ENCODE assay signal across 8 mouse cellular contexts in the genomic region with DNA sequence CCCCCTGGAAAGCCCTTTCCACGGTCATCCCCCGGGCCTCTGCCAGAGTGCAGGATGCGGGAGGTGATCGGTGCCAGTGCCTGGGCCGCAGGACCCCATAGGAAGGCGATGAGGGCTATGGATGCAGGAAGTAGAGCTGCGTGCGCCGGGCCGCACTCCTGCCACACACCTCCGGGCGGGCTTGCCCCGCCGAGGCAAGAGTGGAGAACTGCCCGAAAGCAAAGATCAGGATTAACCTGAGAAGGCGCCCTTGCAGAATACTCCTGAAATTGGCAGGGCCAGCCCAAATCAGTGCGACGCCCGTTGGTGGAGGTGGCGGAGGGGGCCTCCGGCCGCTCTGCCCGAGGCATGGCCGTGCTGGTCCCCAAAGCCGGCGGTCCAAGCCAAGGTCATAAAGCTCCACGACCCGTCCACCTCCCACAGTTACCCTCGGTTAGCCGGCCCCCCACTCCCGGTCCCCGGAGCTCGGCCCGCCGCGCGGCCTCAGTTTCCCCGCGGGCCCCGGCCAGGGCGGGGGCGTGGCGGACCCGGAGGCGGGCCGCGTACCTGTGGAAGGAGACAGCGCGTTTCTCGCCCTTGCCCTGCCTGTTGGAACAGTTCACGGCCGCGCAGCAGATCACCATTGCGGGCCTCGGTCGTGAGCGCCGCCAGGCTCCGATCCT. TPM values are rescaled to one million over a fixed set of nuclear protein-coding genes. Genes with fewer than 3 reads are reported as not detected.
A peak's percentile ranks its signal among the peaks of the same experiment; 100 is the strongest.
DNase-seq lines count a peak whose midpoint lies in the region; ATAC-seq lines count a peak whose summit lies in the region.

No protein-coding gene starts in this region.

- peak overlapping the region; percentile 98 for H3K4me3 ChIP-seq in heart, embryonic 15.5 days

- WGBS in heart, embryonic 15.5 days: under 1% methylated on average over 59 of the region's 59 CpGs

- ATAC-seq in CD4-positive, CD25-positive, alpha-beta regulatory T cell, adult 4 months: peak; percentile 33
- ATAC-seq in heart, embryonic 15.5 days (replicated peaks; ENCODE audit: insufficient number of reproducible peaks, insufficient read depth, low FRiP score, low read depth): peak; percentile 29
- peak; percentile 28 for ATAC-seq in megakaryocyte progenitor cell, adult 5-6 weeks (replicated peaks; ENCODE audit: poor library complexity)

- H3K27ac ChIP-seq in heart, embryonic 15.5 days: peak overlapping the region; percentile 88

- DNase-seq in heart, adult 11 months: peak; percentile 94
- DNase-seq in heart, adult 18-20 months: no peak
- DNase-seq in embryo, embryonic 10 days (ENCODE audit: low spot score): peak; percentile 51
- DNase-seq in left cerebral cortex, adult 8-10 months (ENCODE audit: low spot score in 2 of 2): peak; percentile 31 to 50
- peak; percentile 72 for DNase-seq in testis, postnatal 10 days (ENCODE audit: low spot score)

- H3K36me3 ChIP-seq in heart, embryonic 15.5 days: peaks cover 12% of the 10 kb centered on the region; the same call in 1 of the 2 replicates

- H3K9me3 ChIP-seq in heart, embryonic 15.5 days (replicated peaks): no peaks in the 10 kb centered on the region

- H3K4me2 ChIP-seq in heart, embryonic 15.5 days: peak overlapping the region; percentile 93

- peak overlapping the region; percentile 96 for H3K9ac ChIP-seq in heart, embryonic 15.5 days

- no peaks in the 10 kb centered on the region for H3K27me3 ChIP-seq in heart, embryonic 15.5 days

- peaks cover 22% of the 10 kb centered on the region for H3K4me1 ChIP-seq in heart, embryonic 15.5 days (replicated peaks)

RNA-seq across cellular contexts. Expression of a gene that starts 0.6 kb away (rescaled TPM):
- 10 to 100 TPM; 82.6 to 82.8 TPM for total RNA-seq in heart, adult 18-20 months (2021)
- 10 to 100 TPM; 14.1 to 24.8 TPM for polyA plus RNA-seq in CD4-positive, CD25-positive, alpha-beta regulatory T cell, adult 4 months (2017; shearing (Covaris generic))
- polyA plus RNA-seq in heart, embryonic 15.5 days (2015; fragmentation: Nextera tagmentation; extraction: Ambion mirVana): 51.0 and 51.4 TPM in 2 replicates
- total RNA-seq in left cerebral cortex, adult 8-10 months (2022): 10 to 100 TPM; 33.6 to 45.6 (median 42.1) TPM
- 40.9 and 47.0 TPM in 2 replicates for total RNA-seq in megakaryocyte progenitor cell, adult 5-6 weeks (2015)
- total RNA-seq in megakaryocyte progenitor cell, adult 5-6 weeks (2017): 21.0 and 26.2 TPM in 2 replicates

RNA-seq across cellular contexts. Expression of a gene that starts 2.7 kb away (rescaled TPM):
- 10 to 100 TPM; 36.2 to 40.6 TPM for total RNA-seq in heart, adult 18-20 months (2021)
- polyA plus RNA-seq in CD4-positive, CD25-positive, alpha-beta regulatory T cell, adult 4 months (2017; shearing (Covaris generic)): 100 to 1,000 TPM in 1 of 2 experiments, 10 to 100 TPM in 1; 87.1 to 104 TPM
- 56.1 and 57.6 TPM in 2 replicates for polyA plus RNA-seq in heart, embryonic 15.5 days (2015; fragmentation: Nextera tagmentation; extraction: Ambion mirVana)
- 10 to 100 TPM; 77.7 to 85.0 (median 79.6) TPM for total RNA-seq in left cerebral cortex, adult 8-10 months (2022)
- total RNA-seq in megakaryocyte progenitor cell, adult 5-6 weeks (2015): 17.6 and 21.0 TPM in 2 replicates
- total RNA-seq in megakaryocyte progenitor cell, adult 5-6 weeks (2017): 50.7 and 58.5 TPM in 2 replicates

RNA-seq across cellular contexts. Expression of a gene that starts 47.7 kb away (rescaled TPM):
- total RNA-seq in heart, adult 18-20 months (2021): 10 to 100 TPM; 20.3 to 22.7 TPM
- 100 to 1,000 TPM; 120 to 147 TPM for polyA plus RNA-seq in CD4-positive, CD25-positive, alpha-beta regulatory T cell, adult 4 months (2017; shearing (Covaris generic))
- 147 and 156 TPM in 2 replicates for polyA plus RNA-seq in heart, embryonic 15.5 days (2015; fragmentation: Nextera tagmentation; extraction: Ambion mirVana)
- total RNA-seq in left cerebral cortex, adult 8-10 months (2022): 10 to 100 TPM; 45.2 to 50.9 (median 46.1) TPM
- 234 TPM in 2 replicates for total RNA-seq in megakaryocyte progenitor cell, adult 5-6 weeks (2015)
- 229 and 230 TPM in 2 replicates for total RNA-seq in megakaryocyte progenitor cell, adult 5-6 weeks (2017)

RNA-seq across cellular contexts. Expression of a gene that starts 49.7 kb away (rescaled TPM):
- 10 to 100 TPM; 10.9 to 13.4 TPM for total RNA-seq in heart, adult 18-20 months (2021)
- 10 to 100 TPM; 25.4 to 36.9 TPM for polyA plus RNA-seq in CD4-positive, CD25-positive, alpha-beta regulatory T cell, adult 4 months (2017; shearing (Covaris generic))
- polyA plus RNA-seq in heart, embryonic 15.5 days (2015; fragmentation: Nextera tagmentation; extraction: Ambion mirVana): 10.3 and 11.9 TPM in 2 replicates
- 10 to 100 TPM; 11.8 to 14.5 (median 13.9) TPM for total RNA-seq in left cerebral cortex, adult 8-10 months (2022)
- 9.0 and 10.2 TPM in 2 replicates for total RNA-seq in megakaryocyte progenitor cell, adult 5-6 weeks (2015)
- 38.3 and 42.8 TPM in 2 replicates for total RNA-seq in megakaryocyte progenitor cell, adult 5-6 weeks (2017)

Comparison
In these comparisons a context has a peak if more than half of its experiments do, and no peak if none do; other contexts are left out.
1. DNase-seq: peak in heart, adult 11 months (single experiment), embryo, embryonic 10 days (single experiment), left cerebral cortex, adult 8-10 months (2 of 2) and testis, postnatal 10 days (single experiment); none in heart, adult 18-20 months (0 of 2).
2. RNA of a gene that starts 47.7 kb away (total RNA-seq): 229 to 234 TPM in megakaryocyte progenitor cell, adult 5-6 weeks; 45.2 to 50.9 TPM in left cerebral cortex, adult 8-10 months and 20.3 to 22.7 TPM in heart, adult 18-20 months; every median in the first group is over 4 times any median in the second.
3. Peak in every context shown above with its lines, with median percentiles within 50 percentile points of each other: ATAC-seq.